Mouse (Mus musculus): ENCODE measurements at regions not wholly inside any gene's neighbourhood (a gene's known extent, or its start where the extent isn't known, plus 50 kb on each side); places are given as distances from the start of the nearest gene placed in this dataset.

- DNase-seq = no peak
Observed at GRCm38 (mm10) chr12:27593436-27593835, 251.1 kb upstream of the Sox11 start.

GRCm38 (mm10) chr12:27576109-27576700 lies 233.8 kb upstream of the Sox11 start:
- peak; percentile 54 for DNase-seq

DNA sequence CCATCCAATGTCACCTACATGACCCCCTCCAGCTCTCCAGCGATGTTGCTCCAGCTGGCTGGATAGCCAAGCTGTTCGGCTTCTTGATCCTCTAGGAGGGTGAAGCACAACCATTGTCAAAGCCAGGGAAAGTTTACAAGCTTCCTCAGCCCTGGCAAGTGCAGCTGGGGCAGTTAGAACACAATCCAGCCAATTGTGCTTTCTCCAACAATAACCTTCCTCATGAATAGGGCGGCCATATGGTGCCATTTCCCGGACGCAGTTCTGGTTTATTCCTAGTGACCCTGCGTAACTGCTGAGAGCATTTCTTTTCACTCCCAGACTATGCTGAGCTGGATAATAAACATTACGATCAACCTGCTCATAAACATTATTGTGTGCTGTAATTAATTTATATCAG lies 233.3 kb upstream of the Sox11 start:
- peak; percentile 84 for DNase-seq

DNA sequence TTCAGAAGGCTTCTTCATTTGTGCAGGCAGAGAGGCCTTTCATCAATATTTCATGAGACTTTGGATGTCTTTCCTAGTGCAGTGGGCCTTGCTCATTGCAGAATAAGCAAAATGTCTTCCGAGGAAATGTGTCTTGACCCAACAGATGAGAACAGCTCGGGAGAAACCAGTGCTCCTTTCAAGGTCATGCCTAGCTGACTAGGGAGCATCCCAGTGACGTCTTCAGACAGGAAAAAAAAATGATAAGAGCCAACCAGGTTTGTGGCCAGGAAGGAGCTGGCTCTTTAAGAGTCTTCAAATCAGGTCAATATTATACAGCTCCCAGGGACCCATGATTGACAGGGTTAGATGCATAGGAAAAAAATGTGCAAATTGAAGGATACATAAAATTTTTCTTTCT lies 224.9 kb upstream of the Sox11 start:
- DNase-seq = peak; percentile 44

GRCm38 (mm10) chr12:27565965-27566507 lies 223.7 kb upstream of the Sox11 start:
- peak; percentile 78 for DNase-seq

DNA sequence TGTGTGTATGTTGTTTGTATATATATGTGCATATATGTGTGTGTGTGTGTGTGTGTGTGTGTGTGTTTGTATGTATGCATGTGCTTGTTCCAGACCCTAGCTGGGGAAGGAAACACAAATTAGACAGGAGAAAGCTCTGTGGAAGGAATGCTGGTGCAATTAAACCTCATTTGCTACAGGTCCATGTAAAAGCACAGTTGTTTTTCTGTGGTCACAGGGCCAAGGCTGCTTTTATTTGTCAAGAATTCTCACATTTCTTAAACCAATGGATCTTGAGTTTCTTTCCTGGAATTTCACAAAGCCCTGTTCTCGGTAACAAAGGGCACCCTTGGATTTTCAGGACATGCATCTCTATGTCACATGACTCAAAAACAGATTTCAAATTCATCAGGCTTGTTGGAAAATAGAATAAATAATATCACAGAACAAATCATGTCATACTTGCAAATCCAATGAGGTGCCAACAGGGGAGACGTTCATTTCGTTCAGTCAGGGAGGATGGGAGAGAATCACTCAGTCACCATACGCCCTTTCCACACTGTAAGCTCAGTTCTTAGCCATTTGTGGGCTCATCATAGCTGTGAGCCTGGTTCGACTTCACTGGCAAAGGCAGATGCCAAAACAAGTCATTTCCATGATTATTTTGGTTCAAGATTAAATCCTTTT lies 222.4 kb upstream of the Sox11 start:
- peak; percentile 20 for DNase-seq

DNA sequence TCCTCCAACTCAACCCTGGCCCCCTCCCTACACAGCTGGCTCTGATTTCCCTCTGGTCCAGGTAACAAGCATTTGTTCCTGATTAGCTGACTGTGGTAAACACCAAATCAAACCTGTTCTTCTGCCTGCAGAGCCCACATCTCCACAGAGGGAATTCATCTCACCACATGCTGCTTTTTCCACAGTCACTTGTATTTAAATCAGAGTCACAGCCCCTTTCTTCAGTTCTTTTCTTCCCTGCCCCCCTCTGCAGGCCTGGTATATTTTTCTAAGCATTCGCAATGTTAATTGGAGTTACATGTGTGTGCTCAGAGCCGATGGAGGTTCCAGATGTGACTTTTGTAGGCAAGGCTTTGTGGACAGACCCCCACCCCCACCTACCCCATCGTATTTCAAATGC lies 221.5 kb upstream of the Sox11 start:
- no peak for DNase-seq

- DNase-seq = peak; percentile 50
Observed at GRCm38 (mm10) chr12:27552809-27553208, 210.4 kb upstream of the Sox11 start.

DNA sequence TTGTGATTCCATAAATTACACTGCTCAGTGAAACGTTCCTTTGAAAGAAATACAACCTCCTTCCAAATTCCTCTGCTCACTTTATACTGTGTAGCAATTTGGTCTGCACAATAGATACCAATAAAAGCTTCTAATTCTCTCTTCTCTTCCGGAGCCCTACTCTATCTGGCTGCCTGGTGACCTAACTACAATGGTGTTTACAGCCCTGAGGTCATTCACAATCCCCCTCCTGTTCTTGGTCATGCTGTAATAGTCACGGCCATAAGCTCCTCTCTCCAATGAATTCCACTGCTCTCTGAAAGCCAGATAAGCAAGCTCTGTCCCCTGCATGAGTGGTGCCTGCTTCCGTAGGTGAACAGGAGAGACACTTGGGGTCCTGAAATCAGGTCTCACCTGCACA lies 195.8 kb upstream of the Sox11 start:
- DNase-seq = peak; percentile 28

DNA sequence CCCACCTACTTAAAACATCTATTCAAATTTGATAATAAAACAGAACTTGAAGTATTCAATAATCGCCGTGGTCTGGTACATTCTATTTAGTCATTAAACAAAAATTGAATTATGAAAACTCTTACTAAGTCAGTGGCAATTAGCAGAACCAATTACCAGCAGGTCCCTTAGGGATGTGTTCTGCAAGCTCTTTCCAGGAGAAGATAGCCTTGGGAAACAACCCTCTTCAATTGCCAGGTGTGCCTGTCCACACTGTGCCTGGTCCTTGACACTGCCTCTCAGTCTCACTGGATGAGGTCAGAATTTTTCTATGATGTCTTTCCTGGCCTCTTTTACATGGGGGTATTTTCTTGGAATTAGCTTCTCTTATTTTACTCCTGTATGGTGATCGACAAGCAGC lies 195.1 kb upstream of the Sox11 start:
- DNase-seq = no peak

DNA sequence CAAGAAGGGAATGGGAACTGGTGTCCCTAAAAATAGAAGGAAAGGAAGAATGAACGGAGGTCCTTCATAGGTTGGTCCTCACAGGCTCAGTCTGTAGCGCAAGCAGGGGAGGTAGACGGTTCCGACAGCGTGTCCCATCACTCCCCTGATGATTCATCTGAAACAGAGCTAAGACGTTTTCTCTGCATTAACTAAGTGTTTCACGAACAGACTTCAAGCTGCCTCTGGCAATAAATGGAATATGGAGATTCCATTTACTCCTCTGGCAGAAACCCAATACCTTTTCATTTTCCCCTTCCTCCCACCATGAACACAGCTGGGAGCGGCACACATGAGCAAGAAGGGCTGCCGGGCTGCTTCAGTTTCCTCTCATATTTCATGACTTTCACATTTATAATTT lies 194.6 kb upstream of the Sox11 start:
- no peak for DNase-seq

GRCm38 (mm10) chr12:27525604-27526003 lies 183.2 kb upstream of the Sox11 start:
- DNase-seq = no peak

DNA sequence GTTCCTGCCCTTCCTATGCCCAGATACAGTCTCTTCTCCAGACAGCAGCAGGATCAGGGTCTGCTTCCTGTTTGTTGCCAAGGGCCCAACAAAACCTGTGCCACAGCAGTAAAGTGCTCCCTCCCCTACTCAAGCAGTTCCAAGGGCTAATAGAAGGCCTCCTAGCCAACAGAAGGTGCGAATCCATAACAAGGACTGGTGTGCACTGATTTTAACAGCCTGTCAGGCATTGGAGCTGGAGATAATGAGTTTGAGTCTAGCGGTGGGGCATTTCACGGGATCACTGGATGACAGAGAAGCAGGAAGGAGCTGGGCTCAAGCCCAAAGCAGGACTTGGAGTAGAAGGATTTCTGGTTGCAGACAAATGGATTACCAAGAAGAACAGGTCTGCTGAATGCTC lies 170.9 kb upstream of the Sox11 start:
- DNase-seq = no peak

- DNase-seq = no peak
Observed at GRCm38 (mm10) chr12:27508226-27508560, 165.8 kb upstream of the Sox11 start.

- no peak for DNase-seq
Observed at GRCm38 (mm10) chr12:27507523-27508225, 165.3 kb upstream of the Sox11 start.

DNA sequence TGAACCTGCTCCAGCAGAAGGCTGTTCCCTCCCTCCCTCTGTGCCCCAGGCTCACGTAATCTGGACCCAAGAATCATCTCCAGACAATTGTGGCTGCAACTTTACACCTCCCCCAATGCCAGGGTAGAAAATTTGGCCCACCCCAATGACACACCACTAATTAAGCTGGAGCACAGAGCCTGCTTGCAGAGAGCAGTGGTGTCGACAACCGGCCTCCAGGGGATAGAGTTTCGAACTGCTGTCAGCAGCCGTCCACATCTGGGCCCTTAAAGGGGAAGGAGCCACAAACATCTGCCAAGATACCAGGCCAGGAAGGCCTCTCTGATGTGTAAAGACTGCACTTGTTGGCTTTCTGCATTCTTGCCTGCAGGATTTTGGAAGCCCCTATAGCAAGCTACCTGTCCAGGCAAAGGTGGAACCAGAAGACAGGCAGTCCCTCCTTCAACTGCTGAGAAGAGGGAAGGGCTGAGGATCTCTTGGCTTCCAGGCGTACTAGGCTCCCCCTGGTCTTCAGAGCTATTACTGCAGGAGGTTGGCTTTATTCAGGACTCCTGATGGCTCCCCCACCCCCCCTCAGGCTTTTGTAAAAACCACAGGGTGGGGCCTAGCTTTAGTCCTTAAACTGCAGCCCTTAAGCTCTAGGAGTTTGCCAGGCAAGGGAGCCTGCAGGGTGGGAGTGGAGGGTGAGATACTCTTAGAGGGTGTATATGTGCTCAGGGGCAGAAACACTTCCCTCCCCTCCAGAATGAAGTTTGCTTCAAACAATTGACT lies 160.5 kb upstream of the Sox11 start:
- DNase-seq = peak; percentile 6

- DNase-seq = no peak
Observed at GRCm38 (mm10) chr12:27500516-27500915, 158.1 kb upstream of the Sox11 start.

GRCm38 (mm10) chr12:27499276-27499675 lies 156.9 kb upstream of the Sox11 start:
- no peak for DNase-seq

DNA sequence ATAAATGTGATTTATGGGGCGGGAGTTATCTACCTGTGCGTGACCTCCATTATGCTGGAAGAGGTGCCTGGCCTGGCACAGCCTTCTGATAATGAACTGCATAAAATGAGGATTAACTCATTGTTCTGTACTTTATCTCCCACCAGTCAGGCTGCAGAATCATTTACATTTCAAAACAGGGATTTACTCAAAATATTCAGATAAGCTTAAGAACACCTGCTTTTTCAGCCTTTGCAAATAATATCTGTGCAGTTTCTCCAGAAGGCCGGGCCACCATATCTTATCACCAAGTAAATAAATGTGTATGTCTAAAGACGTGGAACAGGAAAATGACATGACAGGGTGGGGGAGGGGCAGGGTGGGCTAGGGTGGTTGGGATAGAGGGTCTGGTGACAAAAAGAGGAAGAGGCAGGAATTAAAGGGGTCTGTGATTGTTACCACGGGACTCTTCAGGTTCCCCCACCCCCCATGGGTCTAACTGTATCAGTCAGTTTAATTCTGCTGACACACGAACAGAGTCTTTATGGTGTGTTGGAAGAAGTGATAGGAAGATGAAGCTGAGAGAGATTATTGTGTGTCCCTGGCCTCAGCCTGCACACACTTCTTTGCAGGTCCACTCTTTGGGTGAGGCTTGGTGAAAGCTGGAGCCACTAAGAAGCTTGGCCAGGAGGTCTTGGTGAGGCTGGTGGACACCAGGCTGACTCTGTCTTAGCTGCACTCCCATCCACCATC lies 154.6 kb upstream of the Sox11 start:
- DNase-seq = no peak

- DNase-seq = no peak
Observed at GRCm38 (mm10) chr12:27492270-27492669, 149.9 kb upstream of the Sox11 start.

DNA sequence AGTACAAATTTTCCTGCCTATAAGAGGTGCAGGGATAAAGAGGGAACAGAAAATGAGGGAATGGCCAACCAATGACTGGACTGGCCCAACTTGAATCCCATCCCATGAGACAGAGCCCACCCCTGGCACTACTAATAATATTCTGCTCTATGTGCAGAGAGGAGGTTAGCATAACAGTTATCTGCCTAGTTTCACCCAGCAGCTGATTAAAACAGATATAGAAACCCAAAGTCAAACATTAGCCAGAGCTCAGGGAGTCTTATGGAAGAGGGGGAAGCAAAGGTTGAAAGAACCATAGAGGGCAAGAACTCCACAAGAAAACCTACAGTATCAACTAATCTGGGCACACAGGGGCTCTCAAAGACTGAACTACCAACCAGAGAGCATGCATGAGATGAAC lies 138.9 kb upstream of the Sox11 start:
- DNase-seq = no peak

DNA sequence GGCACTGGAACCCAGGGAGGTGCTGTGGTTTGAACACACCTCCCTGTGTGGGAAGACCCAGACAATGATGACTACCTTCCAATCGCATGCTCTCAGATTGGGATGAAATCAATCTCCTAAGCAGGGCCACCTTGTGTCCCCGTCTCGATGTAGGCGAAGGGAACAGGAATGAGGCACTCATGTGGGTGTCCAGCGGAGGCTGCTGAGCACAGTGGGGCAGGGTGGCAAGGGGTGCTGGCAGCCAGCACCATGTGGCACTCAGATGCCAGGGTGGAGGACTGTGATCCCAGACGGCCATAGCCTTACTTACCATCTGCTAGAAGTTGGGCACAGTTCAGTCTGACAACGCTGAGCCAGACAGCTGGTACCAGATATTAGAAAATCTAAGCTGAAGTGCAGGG lies 137.2 kb upstream of the Sox11 start:
- DNase-seq = no peak

GRCm38 (mm10) chr12:27474631-27475030 lies 132.3 kb upstream of the Sox11 start:
- no peak for DNase-seq

Measured in retina, postnatal 1 day (tissue).